Mouse (Mus musculus) thymus, adult 2 months (tissue): Measurements from ENCODE around the gene Spats2.

ENCODE experiments used
- CTCF ChIP-seq: fragments of 200-500 bp; IDR thresholded peaks from 2 replicates; pipeline ENCODE4 v1.5.1; 2012; ENCODE audit warnings: mild to moderate bottlenecking, control low read depth, low read length, moderate library complexity, borderline replicate concordance; ENCODE audit not compliant: control insufficient read depth, poor library complexity, insufficient read depth; ENCODE audit errors: extremely low read depth
- POLR2A ChIP-seq: fragments of 200-500 bp; IDR thresholded peaks from 2 replicates; pipeline ENCODE4 v1.6.1; 2012; ENCODE audit warnings: mild to moderate bottlenecking, low read length, control low read depth, moderate library complexity; ENCODE audit not compliant: control insufficient read depth, poor library complexity, insufficient read depth; ENCODE audit errors: extremely low read depth

DNA sequence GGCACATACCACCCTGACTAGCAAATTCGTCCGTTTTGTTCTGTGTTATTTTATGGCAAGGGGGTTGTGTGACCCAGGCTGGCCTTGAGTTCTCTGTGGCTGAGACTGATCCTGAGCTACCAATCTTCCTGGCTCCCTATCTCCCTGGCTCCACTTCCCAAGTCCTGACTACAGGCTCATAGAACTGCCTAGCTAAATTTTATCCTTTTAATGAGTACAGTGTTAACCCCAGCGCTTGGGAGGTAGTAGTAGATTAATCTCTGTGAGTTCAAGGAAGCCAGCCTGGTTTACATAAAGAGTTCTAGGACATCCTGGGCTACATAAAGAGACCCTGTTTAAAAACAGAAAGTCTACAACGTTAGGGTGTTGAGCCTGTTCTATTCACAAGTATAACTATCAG lies 13.9 kb upstream of the Spats2 start:
- TF ChIP-seq POLR2A = no peak
- no peak for TF ChIP-seq CTCF
